Mouse (Mus musculus) CH12.LX (cell line): ENCODE results near the gene Olfr250.

Experiments
- CHD1 ChIP-seq: IDR thresholded peaks from 2 replicates; pipeline ENCODE4 v1.6.1; 2012; ENCODE audit warnings: low read depth, low read length, improper control_type of control experiment, inconsistent platforms
- CTCF ChIP-seq, 2 experiments: IDR thresholded peaks in 1 of 2; conservative IDR thresholded peaks in 1 of 2; 2 replicates each; pipeline ENCODE4 v1.5.1; 2011 to 2012; ENCODE audit warnings: low read depth in 2 of 2, low read length in 2 of 2, improper control_type of control experiment in 1 of 2, inconsistent platforms in 1 of 2, mild to moderate bottlenecking in 1 of 2, moderate library complexity in 1 of 2
- EP300 ChIP-seq: IDR thresholded peaks from 2 replicates; pipeline ENCODE4 v1.6.1; 2011; ENCODE audit warnings: low read length, improper control_type of control experiment

GRCm38 (mm10) chr9:38366596-38366995, at the start of gene Olfr250:
- TF ChIP-seq EP300: no peak
- no peak for TF ChIP-seq CHD1
- TF ChIP-seq CTCF (conservative IDR thresholded peaks at IDR 0.05 in 1 of 2, IDR thresholded peaks at IDR 0.05 in 1 of 2; ENCODE audit: low read depth in 2 of 2, low read length in 2 of 2): no peak
